Mouse (Mus musculus) limb, embryonic 11.5 days (tissue): ENCODE measurements around the gene Prelid1. TPM values are rescaled to one million over a fixed set of nuclear protein-coding genes. Genes with fewer than 3 reads are reported as not detected.

Source experiments
- ATAC-seq: fragments of 200-750 bp; cut with Nextera tagmentation; 2 replicates; pipeline ENCODE4 v1.8.0; 2017; ENCODE audit warnings: low read depth; ENCODE audit not compliant: insufficient number of reproducible peaks, low FRiP score, low TSS enrichment
- DNase-seq: peaks from one replicate; pipeline ENCODE4 v3.0.0-alpha.2; 2015; ENCODE audit warnings: low spot score
- H3K27ac ChIP-seq: fragments of 300-500 bp; sonication (generic); replicated peaks from 2 replicates; pipeline ENCODE4 v1.5.1; 2014; ENCODE audit warnings: low read depth, mild to moderate bottlenecking, low read length
- H3K27me3 ChIP-seq: fragments of 300-500 bp; sonication (generic); 2 replicates; pipeline ENCODE4 v1.6.1; 2014; ENCODE audit warnings: mild to moderate bottlenecking, low read length, mixed read lengths; ENCODE audit not compliant: control insufficient read depth, insufficient read depth
- H3K36me3 ChIP-seq: fragments of 300-500 bp; sonication (generic); 2 replicates; pipeline ENCODE4 v1.6.1; 2014; ENCODE audit warnings: mild to moderate bottlenecking, low read length, moderate library complexity, mixed read lengths; ENCODE audit not compliant: control insufficient read depth, insufficient read depth
- H3K4me1 ChIP-seq: fragments of 300-500 bp; sonication (generic); 2 replicates; pipeline ENCODE4 v1.6.1; 2014; ENCODE audit warnings: low read length, mixed read lengths; ENCODE audit not compliant: control insufficient read depth, insufficient read depth
- H3K4me2 ChIP-seq: fragments of 300-500 bp; sonication (generic); 2 replicates; pipeline ENCODE4 v1.6.1; 2014; ENCODE audit warnings: low read depth, mild to moderate bottlenecking, moderate library complexity; ENCODE audit not compliant: severe bottlenecking
- H3K4me3 ChIP-seq: fragments of 300-500 bp; sonication (generic); 2 replicates; pipeline ENCODE4 v1.5.1; 2014; ENCODE audit warnings: low read depth, low read length
- H3K9ac ChIP-seq: fragments of 300-500 bp; sonication (generic); 2 replicates; pipeline ENCODE4 v1.6.1; 2014; ENCODE audit warnings: mild to moderate bottlenecking, low read length
- H3K9me3 ChIP-seq: fragments of 300-500 bp; sonication (generic); 2 replicates; pipeline ENCODE4 v1.6.1; 2016; ENCODE audit warnings: low read length; ENCODE audit not compliant: control insufficient read depth
- WGBS: fragments of 180-500 bp; shearing (Covaris S2); extraction: QIAGEN DNeasy Blood & Tissue Kit; methylation state at CpG from one replicate; pipeline ENCODE4 v1.1.7; 2014; 5-methylcytosine and 5-hydroxymethylcytosine counted together
- polyA plus RNA-seq: library from polyadenylated mRNA; unstranded; fragments of >200 nt; fragmentation: Nextera tagmentation; extraction: Ambion mirVana; gene quantifications from 2 replicates; pipeline ENCODE4 v1.2.1, GENCODE M21; 2014

Prelid1 gene
- polyA plus RNA-seq, 1 experiment from 2014 or later, result 451 TPM

DNA sequence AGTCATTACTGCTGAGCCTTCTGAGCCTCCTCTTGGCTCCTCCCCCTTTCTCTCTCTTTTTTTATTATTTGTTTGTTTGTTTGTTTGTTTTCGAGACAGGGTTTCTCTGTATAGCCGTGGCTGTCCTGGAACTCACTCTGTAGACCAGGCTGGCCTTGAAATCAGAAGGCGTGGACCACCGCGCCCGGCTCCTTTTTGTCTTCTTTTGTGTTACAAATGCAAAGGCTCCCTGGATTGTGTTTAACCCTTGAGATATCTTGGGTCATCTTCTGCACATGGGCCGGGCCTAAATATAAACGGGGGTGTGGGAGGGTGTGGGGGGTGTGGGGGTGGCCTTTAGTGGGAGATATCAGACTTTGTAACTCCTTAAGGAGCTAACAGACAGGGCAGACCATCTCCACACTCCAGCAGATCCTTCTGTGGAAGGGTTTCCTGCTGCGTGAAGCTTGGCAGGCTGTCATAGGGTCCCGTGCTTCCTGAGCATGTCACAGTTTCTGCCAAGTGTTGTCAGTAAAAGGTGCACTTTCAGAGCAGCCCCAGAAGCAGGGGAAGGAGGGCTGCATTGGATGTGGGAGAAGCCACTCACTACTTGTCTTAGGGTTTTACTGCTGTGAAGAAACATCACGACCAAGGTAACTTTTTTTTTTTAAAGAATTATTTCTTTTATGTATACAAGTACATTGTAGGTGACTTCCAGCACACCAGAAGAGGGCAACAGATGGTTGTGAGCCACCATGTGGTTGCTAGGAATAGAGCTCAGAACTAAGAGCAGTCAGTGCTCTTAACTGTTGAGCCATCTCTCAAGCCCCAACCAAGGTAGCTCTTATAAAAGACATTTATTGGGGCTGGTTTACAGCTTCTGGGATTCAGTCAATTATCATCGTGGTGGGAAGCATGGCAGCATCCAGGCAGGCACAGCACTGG lies 18.1 kb downstream of the Prelid1 start:
- H3K4me1 ChIP-seq, result no peaks in the 10 kb centered on the region
- H3K4me2 ChIP-seq, result no peak overlapping the region
- DNase-seq, result no peak
- H3K27ac ChIP-seq, result no peak overlapping the region
- H3K9me3 ChIP-seq, result no peaks in the 10 kb centered on the region
- no peaks in the 10 kb centered on the region for H3K27me3 ChIP-seq
- no peak for ATAC-seq
- WGBS, result 71% methylated on average over 12 of the region's 12 CpGs
- no peak overlapping the region for H3K4me3 ChIP-seq
- H3K9ac ChIP-seq, result no peak overlapping the region
- H3K36me3 ChIP-seq, result no peaks in the 10 kb centered on the region

DNA sequence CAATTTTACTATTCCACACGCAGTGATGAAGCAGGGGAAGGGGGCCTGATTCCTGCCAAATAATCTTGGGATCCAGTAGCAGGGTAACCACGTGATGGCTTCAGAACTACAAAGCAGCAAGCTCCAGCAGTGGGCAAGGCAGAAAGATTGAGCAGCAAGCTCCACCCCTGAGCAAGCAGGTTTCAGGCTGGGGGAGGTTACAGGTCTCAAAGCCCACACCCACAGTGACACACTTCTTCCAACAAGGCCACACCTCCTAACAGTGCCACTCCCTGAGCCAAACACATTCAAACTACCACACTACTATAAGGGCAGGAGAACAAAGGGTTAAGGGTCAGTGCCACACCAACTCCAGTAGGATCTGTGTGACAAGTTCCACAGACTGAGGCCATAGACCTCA lies 19.0 kb downstream of the Prelid1 start:
- Histone ChIP-seq H3K4me1 (no peaks in the 10 kb centered on the region), H3K36me3 (no peaks in the 10 kb centered on the region), H3K4me2 (no peak overlapping the region), H3K27me3 (no peaks in the 10 kb centered on the region), H3K4me3 (no peak overlapping the region), H3K9ac (no peak overlapping the region), H3K9me3 (no peaks in the 10 kb centered on the region), H3K27ac (no peak overlapping the region)
- no peak for ATAC-seq
- WGBS, result 30% methylated on average over 2 of the region's 2 CpGs
- no peak for DNase-seq

DNA sequence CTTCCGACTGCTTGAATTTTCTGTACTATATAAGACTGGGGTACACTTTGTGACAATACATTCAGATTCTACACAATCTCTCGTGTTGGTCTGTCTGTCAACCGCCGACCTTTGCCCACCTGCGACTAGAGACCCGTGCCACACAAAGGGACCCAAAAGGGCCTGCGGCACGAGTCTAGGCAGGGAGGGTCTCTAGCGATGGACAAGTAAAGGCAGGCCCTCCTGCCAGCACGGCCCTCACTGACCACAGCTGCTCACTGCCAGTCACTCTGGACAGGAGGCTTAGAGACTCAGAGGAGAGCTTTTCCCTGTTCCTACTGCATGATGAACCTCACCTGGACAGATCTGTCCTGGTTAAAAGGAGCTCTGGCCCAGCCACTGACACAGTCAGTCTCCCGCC lies 22.2 kb downstream of the Prelid1 start:
- WGBS, result 27% methylated on average over 11 of the region's 11 CpGs
- H3K4me2 ChIP-seq, result no peak overlapping the region
- no peak for DNase-seq
- H3K27ac ChIP-seq, result no peak overlapping the region
- H3K4me1 ChIP-seq, result no peaks in the 10 kb centered on the region
- H3K36me3 ChIP-seq, result peaks cover 14% of the 10 kb centered on the region
- H3K9me3 ChIP-seq, result no peaks in the 10 kb centered on the region
- no peak for ATAC-seq
- no peak overlapping the region for H3K9ac ChIP-seq
- no peaks in the 10 kb centered on the region for H3K27me3 ChIP-seq
- no peak overlapping the region for H3K4me3 ChIP-seq

DNA sequence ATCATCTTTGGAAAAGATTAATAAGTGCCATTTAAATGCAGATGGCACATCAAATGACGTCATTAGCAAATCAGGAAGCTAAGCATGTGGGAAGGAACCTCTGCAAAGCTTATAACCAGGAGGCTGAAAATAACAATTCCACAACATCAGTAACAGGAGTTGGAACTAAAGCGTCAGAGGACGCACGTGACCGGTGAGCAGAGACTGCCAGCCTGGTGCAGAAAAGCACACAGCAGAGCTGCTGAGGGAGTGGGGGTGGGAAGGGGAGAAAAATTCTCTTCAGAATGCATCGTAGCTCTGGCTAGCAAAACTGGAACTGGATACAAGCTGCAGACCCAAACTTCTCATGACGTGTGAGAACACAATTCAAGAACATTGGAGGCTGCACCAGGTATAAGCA lies 24.0 kb downstream of the Prelid1 start:
- ATAC-seq (no peak), DNase-seq (no peak)
- H3K36me3 ChIP-seq, result peaks cover 24% of the 10 kb centered on the region
- no peaks in the 10 kb centered on the region for H3K27me3 ChIP-seq
- no peak overlapping the region for H3K4me3 ChIP-seq
- H3K4me2 ChIP-seq, result no peak overlapping the region
- H3K9ac ChIP-seq, result no peak overlapping the region
- WGBS, result 89% methylated on average over 7 of the region's 7 CpGs
- H3K9me3 ChIP-seq, result no peaks in the 10 kb centered on the region
- no peak overlapping the region for H3K27ac ChIP-seq
- H3K4me1 ChIP-seq, result no peaks in the 10 kb centered on the region

DNA sequence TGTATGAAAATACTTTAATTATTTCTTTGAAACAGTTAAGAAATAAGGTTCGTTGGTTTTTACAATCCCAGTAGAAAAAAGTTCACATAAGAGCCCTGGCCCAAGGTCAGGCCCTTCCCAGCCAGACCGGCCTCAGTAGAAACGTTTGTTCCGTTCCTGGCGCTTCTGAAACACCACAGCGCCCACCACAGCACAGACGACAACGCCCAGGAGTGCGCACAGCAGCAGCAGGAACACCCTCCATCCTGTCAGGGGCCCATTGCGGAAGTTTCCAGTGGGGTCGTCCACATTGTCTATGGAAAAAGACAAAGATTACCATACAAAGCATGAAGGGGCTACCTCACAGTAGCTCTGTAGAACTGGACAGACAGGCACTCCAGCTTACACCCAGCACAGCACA lies 26.4 kb downstream of the Prelid1 start:
- H3K4me1 ChIP-seq, result no peaks in the 10 kb centered on the region
- peaks cover 41% of the 10 kb centered on the region for H3K36me3 ChIP-seq
- no peak for DNase-seq
- 92% methylated on average over 11 of the region's 11 CpGs for WGBS
- no peak overlapping the region for H3K4me2 ChIP-seq
- no peaks in the 10 kb centered on the region for H3K9me3 ChIP-seq
- no peak overlapping the region for H3K27ac ChIP-seq
- H3K9ac ChIP-seq, result no peak overlapping the region
- no peak overlapping the region for H3K4me3 ChIP-seq
- no peaks in the 10 kb centered on the region for H3K27me3 ChIP-seq
- ATAC-seq, result no peak

DNA sequence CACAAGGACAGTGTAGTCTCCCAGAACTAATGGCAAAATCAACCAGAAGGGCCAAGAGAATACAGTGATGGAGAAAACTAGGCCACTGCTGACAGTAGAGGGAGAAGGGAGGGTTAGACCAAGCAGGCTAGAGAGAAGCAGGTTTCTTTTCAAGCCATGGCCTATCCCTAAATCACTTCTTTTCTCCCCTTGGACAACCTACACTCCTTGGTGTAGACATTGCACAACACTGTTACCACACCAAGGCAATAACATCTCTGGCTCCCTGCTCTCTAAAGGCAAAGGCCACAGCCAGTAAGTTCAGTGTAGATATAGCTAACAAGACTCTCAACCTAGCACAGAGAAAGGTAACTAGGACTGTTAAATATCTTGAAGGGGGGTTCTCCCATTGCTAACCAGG lies 40.8 kb downstream of the Prelid1 start:
- Histone ChIP-seq H3K4me3 (peak overlapping the region; percentile 99; the same call in 1 of the 2 replicates), H3K9ac (no peak overlapping the region; the same call in 1 of the 2 replicates), H3K27me3 (no peaks in the 10 kb centered on the region), H3K36me3 (peaks cover 15% of the 10 kb centered on the region), H3K27ac (no peak overlapping the region), H3K4me2 (peak overlapping the region; percentile 81), H3K9me3 (no peaks in the 10 kb centered on the region), H3K4me1 (peaks cover 9% of the 10 kb centered on the region)
- DNase-seq, result no peak
- ATAC-seq, result no peak

DNA sequence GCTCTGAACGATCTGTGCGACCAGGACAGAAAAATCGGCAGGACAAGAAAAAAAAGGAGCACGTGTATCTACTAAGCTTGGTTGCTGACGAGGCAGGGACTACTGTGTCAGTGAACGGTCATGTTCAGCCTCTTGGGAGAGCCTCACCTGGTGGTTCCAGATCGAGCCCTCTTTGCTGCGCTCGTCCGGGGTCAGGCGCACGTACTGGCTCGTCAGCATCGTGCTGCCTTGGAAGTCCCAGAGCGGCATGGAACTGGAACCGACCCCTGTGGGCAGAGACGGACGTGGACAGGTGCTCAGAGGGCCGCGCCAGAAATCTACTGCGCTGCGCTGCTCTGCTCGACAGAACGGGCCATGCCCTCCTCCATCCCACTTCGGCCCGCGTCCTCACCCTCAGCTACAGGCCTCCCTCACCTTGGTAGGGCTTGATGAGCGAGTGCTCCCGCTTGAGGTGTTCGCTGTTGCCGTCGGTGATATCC lies 41.7 kb downstream of the Prelid1 start:
- WGBS, result 1% methylated on average over 32 of the region's 32 CpGs
- DNase-seq (no peak), ATAC-seq (peak; percentile 29; the same call in 1 of the 2 replicates)
- H3K9me3 ChIP-seq, result no peaks in the 10 kb centered on the region
- peak overlapping the region; percentile 82 for H3K27ac ChIP-seq
- no peaks in the 10 kb centered on the region for H3K27me3 ChIP-seq
- H3K4me2 ChIP-seq, result peak overlapping the region; percentile 81
- H3K4me3 ChIP-seq, result peak overlapping the region; percentile 99
- H3K36me3 ChIP-seq, result peaks cover 14% of the 10 kb centered on the region
- H3K4me1 ChIP-seq, result peaks cover 9% of the 10 kb centered on the region
- peak overlapping the region; percentile 90 for H3K9ac ChIP-seq

DNA sequence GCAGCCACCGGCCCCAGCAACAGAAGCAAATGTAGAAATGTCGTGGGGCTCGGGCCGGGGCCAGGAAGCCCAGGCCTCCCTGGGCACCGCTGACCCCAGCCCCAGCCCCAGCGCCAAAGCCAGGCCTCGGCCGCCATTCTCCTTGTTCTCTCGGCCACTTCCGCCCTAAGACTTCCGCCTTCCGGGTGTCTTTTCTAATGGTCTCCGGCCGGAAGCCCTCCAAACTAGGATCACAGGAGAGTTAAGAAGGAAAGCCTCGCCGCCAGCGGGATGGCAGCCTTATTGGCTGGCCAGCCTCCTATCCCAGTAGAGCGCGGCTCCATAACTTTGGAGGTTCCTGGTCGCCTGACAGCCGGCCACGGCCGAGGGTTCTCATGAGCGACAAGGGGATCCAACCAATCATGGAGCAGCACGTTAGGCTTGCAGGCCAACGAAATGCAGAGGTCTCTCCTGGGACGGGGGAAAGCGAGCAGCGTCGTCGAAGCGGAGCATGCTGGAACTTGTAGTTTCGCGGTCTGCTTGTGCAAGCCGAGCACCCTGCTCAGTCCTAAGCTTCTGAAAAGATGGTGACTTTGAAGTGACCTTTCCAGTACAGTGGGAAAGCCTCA lies 42.3 kb downstream of the Prelid1 start, which contains the start of gene Lman2:
TSS of gene Lman2 (minus strand) at position 331 of the 608 bp plus-strand sequence.
- Histone ChIP-seq H3K9me3 (no peaks in the 10 kb centered on the region), H3K36me3 (peaks cover 12% of the 10 kb centered on the region), H3K4me2 (peak within 1 kb of the TSS; percentile 81), H3K27me3 (no peaks in the 10 kb centered on the region), H3K4me3 (peak within 1 kb of the TSS; percentile 99), H3K27ac (peak within 1 kb of the TSS; percentile 82), H3K9ac (peak within 1 kb of the TSS; percentile 90), H3K4me1 (peaks cover 9% of the 10 kb centered on the region)
- ATAC-seq (peak; percentile 97), DNase-seq (peak; percentile 96)
- under 1% methylated on average over 33 of the region's 35 CpGs for WGBS
